Mouse (Mus musculus): ENCODE measurements around the gene Gipc3.
A peak's percentile ranks its signal among the peaks of the same experiment; 100 is the strongest.

Gene Gipc3

GRCm38 (mm10) chr10:81321436-81321835 lies 21.6 kb downstream of the Gipc3 start:
- no peak for DNase-seq (ENCODE audit: low spot score in 2 of 2)

DNA sequence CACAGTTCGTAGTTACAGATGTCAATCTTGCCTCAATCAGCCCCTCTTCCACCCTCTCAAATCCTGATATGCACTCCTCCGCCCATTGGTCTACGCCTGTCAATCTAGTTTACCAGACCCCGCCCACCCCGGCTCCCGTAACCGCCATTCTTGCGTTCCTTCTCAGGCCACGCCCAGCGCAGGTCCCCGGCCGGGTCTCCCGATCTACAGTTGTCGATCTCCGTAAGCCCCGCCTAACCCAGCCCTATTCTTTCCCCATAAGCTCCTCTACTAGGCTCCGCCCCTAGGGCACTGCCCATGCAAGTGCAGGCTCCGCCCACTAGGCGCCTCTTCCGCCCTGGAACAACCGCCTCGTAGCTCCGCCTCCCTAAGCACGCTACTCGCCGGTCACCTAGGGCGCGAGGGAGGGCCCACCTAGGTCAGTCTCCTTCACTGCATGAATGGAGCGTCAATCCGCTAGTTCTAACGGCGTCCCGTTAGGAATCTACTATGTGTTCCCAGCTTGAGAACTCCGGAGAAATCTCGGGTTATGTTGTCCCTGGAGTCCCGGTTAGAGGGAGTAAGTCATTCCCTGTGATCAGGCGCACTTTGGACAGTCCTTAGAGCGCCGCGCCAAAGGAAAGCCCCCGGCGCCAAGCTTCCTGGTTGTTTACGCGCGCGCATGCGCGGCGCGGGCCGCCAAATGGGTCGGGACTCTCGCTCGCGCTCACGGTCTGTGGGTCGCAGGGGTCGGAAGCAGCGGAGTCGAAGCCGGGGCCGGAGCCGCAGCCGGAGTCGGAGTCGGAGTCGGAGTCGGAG lies 22.3 kb downstream of the Gipc3 start, which contains the start of gene Cactin:
Cactin (plus strand) TSS at position 554 of the 798 bp plus-strand sequence.
- DNase-seq (ENCODE audit: low spot score in 2 of 2), result peak; percentile 100

DNA sequence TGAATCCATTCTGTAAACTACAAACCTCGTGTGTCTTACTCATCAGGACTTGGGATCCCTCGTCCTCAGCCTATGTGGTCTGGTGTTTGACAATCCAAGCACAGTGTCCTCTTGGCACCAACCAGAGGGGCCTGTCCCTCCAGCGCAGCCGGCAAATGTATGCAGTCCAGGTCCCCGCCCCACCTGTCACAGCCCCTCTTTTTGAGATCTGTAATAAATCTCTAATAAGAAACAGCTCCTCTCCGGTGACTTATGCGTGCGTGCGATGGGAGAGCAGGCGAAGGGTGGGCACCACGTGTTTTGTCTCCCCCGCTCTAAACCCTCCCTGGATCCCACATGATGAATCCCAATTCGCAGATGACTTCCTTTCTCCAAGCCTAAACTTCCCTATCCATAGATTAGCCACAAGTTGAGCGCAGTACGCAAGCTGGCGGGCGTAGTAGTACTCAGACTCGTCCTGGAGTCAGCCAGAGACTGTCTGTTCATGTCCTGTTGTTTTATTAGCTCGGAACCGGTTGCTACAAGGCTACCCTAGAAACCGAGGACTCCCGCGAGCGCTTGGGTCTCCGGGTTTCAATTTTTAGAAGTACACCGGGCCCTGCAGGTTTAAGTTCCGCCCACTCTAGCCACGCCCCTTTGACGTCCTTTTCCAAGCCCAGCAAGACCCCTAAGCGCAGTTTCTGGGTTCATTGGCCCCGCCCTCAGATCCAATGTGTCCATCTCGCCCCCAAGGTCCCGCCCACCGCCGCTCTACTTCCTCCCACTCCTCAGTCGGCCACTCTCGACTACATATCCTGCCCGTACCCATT lies 23.1 kb downstream of the Gipc3 start:
- no peak for DNase-seq (ENCODE audit: low spot score in 2 of 2)

- DNase-seq (ENCODE audit: low spot score in 2 of 2), result no peak
Observed at GRCm38 (mm10) chr10:81319330-81319699, 23.8 kb downstream of the Gipc3 start.

DNA sequence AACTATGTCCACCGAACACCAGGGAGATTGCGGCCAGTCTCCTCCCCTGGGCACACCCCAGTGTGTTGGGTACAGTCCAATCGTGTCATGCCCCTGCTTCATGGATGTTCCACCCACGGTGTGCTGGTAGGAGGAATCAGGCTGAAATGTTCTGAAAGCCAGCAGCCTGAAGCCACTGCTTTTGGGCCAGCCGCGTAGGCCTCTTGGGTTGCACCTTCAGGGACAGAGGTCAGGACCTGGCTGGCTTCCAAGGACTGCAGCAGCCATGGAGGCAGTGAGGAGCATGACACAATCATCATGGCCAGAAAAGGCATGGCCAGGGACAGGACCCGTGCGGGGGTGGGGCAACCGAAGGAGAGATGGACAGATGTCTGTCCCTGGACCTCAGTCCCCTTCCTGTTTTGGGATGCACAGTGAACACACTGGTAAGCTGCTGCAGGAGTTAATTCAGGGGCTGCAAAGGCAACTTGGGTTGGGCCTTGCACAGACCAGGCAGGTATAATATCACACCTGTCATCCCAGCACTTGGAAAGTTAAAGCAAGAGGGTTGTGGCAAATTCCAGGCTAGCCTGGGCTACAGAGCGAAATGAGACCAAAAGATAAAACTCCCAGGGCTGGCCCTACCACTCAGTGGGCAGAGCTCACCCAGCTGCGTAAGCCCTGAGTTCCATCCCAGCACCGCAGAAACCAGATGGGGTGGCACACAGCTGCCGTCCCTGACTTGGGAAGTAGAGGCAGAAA lies 24.3 kb downstream of the Gipc3 start:
- no peak for DNase-seq (ENCODE audit: low spot score in 2 of 2)

DNA sequence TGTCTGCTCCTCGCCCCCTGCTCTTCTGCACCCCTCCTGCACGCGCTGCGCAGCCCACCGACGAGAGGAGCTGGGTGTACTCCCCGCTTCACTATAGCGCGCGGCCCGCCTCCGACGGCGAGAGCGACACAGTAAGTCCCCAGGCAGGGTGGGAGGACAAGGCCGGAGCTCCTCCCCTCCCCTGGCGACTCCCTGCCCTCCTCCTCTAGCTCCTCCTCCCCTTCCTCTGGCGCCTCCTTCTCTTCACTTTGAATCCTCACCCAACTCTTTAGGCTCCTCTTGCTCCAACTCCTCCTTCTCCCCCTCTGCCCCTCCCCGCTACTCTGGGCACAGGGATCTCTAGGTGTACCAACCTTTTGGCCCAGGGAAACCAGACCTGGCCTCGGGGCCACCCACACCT lies 25.8 kb downstream of the Gipc3 start:
- DNase-seq (ENCODE audit: low spot score in 2 of 2), result no peak

- DNase-seq (ENCODE audit: low spot score in 2 of 2), result no peak
Observed at GRCm38 (mm10) chr10:81316338-81317060, 26.6 kb downstream of the Gipc3 start.

DNA sequence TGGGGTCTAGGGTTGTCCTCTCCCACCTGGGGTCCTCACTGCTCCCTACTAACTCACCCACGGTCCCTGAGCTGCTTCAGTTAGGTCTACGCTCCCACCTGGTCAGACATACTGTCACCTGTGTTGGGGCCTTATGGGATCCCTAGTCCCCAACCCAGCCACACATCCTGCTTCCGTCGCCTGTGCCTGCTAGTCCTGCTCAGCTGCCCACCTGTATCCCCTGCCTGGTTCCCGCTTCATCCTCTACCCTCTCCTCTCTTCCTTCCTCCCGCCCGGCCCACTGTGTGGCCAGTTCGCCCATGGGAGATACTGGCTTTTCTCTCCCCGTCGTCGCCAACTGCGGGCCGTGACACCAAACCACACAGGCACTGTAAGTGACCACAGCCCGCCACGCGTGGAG lies 27.5 kb downstream of the Gipc3 start:
- no peak for DNase-seq (ENCODE audit: low spot score in 2 of 2)

GRCm38 (mm10) chr10:81314201-81314600 lies 28.9 kb downstream of the Gipc3 start:
- DNase-seq (ENCODE audit: low spot score in 2 of 2), result no peak

DNA sequence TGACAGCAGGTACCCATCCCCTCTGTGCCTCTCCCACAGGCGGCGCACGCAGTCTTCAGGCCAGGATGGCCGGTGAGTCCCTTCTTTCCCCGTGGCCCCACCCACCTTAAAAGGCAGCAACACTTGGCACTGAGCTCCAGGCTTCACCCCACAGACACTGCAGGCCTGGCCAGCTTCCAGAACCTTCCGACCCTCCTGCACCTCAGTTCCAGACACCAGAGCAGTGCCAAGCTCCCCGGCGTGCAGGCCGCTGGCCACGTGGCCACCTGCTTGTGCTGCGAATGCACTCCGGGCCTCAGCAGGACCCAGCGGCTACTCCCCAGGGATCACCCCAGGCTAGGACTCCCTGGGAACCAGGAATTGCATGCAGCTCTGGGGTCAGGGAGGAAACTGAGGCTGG lies 29.5 kb downstream of the Gipc3 start:
- no peak for DNase-seq (ENCODE audit: low spot score in 2 of 2)

GRCm38 (mm10) chr10:81309571-81309970 lies 33.5 kb downstream of the Gipc3 start:
- no peak for DNase-seq (ENCODE audit: low spot score in 2 of 2)

DNA sequence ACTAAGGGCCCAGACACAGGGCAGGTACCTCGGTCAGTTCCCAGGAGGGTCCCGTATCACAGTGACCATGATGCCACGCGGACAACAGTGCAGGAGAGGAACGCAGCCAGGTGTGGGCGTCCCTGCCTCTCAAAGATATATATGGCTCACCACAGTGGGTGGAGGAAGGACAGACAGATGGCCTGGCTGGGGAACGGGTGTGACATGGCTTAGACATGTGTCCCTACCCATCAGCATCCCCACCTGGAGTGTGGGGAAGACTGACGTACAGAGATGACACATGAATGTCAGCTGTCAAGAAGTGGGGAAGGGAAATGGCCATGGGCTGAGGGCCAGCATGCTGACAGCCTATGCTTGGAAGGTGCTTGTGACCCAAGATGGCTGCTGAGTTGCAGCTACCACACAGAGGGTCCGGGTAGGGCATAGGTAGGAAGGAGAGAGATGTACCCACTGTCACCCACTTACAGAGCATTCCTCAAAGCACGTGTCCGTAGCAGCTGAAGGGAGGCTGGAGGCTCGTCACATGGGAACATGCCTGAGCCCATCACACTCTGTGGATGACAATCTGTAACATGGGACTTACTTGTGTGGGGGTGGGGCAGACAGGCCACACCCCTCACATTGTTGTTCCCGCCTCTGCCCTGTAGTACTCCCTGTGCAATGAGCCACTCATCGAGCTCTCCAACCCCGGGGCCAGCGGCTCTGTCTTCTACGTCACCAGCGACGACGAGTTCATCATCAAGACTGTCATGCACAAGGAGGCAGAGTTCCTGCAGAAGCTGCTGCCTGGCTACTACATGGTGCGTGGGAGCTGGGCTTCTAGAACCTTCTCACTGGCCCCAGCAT lies 36.0 kb downstream of the Gipc3 start:
- no peak for DNase-seq (ENCODE audit: low spot score in 2 of 2)

- DNase-seq (ENCODE audit: low spot score in 2 of 2), result no peak
Observed at GRCm38 (mm10) chr10:81306173-81306668, 36.8 kb downstream of the Gipc3 start.

DNA sequence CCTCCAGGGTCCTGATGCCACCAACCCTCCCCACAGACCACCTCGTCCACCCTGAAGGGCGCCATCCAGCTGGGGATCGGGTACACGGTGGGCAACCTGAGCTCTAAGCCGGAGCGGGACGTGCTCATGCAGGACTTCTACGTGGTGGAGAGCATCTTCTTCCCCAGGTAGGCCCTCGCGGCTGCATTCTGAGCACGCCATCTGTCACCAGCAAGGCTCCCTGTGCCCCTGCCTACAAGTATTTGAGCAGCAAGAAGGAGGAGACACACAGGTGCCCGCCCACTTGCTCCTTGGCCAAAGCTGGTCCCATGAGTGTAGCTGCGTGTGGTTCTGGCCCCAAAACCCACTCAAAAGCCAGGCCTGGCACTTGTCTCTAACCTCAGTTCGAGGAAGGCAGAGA lies 37.4 kb downstream of the Gipc3 start:
- no peak for DNase-seq (ENCODE audit: low spot score in 2 of 2)

DNA sequence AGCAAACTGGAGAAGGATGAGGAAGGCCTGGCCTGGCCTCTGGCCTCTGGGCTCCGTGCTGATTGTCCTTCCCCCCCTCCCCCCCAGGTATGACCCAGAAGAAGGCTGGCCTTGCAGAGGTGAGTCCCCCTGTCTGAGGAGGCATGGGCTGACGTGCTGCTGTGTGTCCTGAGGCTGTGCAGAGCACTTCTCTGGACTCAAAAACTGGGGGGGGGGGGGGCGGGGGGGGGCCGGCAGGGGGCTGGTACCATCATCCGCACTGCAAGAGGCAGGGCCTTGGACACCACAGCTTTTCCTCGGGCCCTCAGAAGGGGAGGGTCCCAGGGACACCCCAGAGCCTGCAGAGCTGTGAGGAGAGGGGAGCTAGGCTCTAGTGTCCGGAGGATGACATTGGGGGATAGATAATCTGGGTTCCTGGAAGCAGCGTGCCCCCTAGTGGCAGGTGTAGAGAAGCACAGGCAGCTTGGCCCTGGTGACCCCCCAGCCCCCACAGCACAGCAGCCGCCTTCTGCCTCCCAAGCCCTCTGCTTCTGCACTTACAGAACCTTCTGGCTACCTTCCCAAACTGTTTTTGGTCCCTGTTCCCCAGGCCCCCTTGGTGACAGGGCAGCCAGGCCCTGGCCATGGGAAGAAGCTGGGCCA lies 38.3 kb downstream of the Gipc3 start:
- no peak for DNase-seq (ENCODE audit: low spot score in 2 of 2)

DNA sequence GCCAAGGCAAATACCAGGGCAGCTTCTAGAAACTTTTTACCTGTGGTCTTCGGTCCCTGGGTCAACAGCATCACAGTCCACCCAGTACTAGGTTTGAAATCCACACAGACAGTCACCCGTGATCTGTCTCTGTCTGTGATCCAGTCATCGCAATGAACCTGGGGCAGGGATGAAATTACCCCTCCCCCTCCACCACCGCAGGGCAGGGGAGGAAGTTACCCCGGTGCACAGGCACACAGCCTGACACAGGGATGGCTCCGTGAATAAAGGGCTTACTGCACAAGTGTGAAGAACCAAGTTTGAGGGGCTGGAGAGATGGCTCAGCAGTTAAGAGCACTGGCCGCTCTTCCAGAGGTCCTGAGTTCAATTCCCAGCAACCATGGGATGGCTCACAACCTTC lies 39.3 kb downstream of the Gipc3 start:
- no peak for DNase-seq (ENCODE audit: low spot score in 2 of 2)

GRCm38 (mm10) chr10:81303258-81303657 lies 39.8 kb downstream of the Gipc3 start:
- DNase-seq (ENCODE audit: low spot score in 2 of 2), result no peak

DNA sequence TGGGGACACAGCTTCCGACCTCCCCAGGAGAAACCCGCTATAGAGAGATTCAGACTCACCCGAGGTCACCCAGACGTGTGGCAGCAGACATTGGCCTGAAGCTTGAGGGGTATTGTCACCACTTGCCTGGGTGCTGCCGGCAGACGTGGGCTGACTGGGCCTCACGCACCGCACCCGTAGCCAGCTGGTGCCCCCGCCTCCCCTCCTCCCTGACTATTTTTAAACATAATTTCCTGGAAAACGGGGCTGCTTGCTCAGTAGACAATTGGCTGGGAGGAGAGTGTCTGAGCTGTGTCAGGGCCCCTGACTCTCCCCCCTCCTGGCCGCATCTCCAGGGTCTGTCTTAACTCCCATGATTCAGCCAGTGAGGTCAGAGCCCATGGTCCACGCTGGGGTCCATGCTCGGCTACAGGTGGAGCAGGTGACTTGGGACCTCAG lies 40.3 kb downstream of the Gipc3 start:
- no peak for DNase-seq (ENCODE audit: low spot score in 2 of 2)

GRCm38 (mm10) chr10:81302288-81302687 lies 40.8 kb downstream of the Gipc3 start:
- DNase-seq (ENCODE audit: low spot score in 2 of 2), result no peak

GRCm38 (mm10) chr10:81301321-81301720 lies 41.7 kb downstream of the Gipc3 start:
- DNase-seq (ENCODE audit: low spot score in 2 of 2), result no peak
